Mouse (Mus musculus) megakaryocyte, embryonic 14.5 days (primary cell): Measurements from ENCODE around the gene Dhrs13.

ENCODE experiments used
- FLI1 ChIP-seq: IDR thresholded peaks from 2 replicates; pipeline ENCODE4 v1.6.1; 2012; ENCODE audit warnings: low read length, inconsistent platforms, mixed read lengths
- GATA1 ChIP-seq: IDR thresholded peaks from 3 replicates; pipeline ENCODE4 v1.6.1; 2012; ENCODE audit warnings: mixed read lengths, low read length, inconsistent platforms, borderline replicate concordance

DNA sequence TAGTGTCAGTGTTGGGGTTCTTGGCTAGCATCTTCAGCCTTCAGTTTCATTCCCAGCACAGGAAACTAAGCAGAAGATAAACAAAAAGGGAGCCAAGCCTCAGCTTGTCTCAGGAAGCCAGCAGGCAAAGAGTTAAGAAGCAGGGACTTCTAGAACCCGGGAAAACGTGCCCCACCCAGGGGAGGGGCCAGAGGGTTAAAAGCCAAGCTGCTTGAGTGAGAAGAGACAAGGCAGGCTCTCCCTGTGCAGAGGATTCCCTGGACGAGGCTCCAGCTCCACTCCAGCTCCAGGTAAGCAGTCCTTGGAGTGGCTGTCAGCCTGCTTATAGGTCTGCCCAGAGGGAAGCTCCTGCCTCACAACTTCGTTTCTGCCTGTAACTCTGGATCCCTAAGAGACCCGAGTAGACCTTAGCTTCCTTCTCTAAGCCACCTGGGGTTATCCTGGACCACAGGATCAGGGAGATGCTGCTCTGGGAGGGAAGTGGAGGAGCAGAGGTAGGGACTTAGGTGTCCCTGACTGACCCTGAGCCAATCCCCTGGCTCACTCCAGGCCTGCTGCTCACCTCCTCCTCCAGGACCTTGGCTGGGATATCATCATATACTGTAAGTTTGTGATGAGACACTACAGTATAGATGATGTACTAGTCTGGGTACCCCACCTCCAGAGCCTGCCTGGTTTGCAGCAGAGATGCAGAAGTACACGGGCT is 40.5 kb downstream of the Dhrs13 start:
- TF ChIP-seq GATA1, result no peak
- no peak for TF ChIP-seq FLI1
